Mouse (Mus musculus) A20 (cell line): ENCODE measurements at regions not wholly inside any gene's neighbourhood (a gene's known extent, or its start where the extent isn't known, plus 50 kb on each side); places are given as distances from the start of the nearest gene placed in this dataset.
A peak's percentile ranks its signal among the peaks of the same experiment; 100 is the strongest.

Experiments
- DNase-seq: peaks from one replicate; pipeline ENCODE4 v3.0.0-alpha.2; 2011; ENCODE audit warnings: low read depth, low spot score

GRCm38 (mm10) chr9:69705942-69706341 lies 54.8 kb downstream of the Foxb1 start:
- DNase-seq = no peak

- no peak for DNase-seq
Measured at GRCm38 (mm10) chr9:69705071-69705470, 55.7 kb downstream of the Foxb1 start.

GRCm38 (mm10) chr9:69703731-69704130 lies 57.0 kb downstream of the Foxb1 start:
- no peak for DNase-seq

- DNase-seq = peak; percentile 88
Measured at GRCm38 (mm10) chr9:69702156-69702928, 58.4 kb downstream of the Foxb1 start.

GRCm38 (mm10) chr9:69700696-69701095 lies 60.0 kb downstream of the Foxb1 start:
- no peak for DNase-seq

GRCm38 (mm10) chr9:69691756-69692155 lies 69.0 kb downstream of the Foxb1 start:
- no peak for DNase-seq

DNA sequence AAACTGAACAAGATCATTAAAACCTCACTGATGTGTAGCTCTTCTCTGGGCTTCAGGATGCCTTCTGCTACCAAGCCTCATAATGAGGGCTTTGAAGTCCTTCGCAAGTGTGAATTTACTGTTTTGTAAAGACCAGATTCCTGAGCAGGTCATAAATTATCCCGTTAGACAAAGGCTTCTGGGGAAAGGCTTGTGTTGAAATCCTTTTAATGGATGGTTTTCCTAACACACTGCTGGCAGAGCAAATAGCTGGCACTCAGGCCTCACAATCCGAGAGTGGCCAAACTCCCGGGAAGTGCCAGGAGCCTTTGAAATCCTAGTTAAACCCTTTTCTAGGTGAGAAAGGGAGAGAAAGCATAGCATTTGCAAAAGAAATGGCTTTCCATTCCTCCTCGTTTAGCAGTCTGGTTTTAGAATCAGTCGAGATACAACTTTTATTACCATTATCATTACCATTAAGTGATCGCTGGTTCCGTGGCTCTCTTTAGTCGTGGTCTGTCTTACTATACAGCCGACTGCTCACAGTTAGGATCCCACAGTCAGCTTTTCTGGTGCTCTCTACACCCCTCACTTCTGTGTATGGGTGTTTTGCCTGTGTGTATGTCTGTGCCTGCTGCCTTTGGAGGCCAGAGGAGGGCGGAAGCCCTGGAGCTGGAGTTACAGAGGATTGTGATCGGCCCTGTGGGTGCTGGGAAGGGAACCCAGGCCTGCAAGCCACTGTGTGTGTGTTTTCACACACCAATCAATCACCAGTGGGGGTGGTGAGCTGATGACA lies 73.2 kb downstream of the Foxb1 start:
- DNase-seq = no peak

DNA sequence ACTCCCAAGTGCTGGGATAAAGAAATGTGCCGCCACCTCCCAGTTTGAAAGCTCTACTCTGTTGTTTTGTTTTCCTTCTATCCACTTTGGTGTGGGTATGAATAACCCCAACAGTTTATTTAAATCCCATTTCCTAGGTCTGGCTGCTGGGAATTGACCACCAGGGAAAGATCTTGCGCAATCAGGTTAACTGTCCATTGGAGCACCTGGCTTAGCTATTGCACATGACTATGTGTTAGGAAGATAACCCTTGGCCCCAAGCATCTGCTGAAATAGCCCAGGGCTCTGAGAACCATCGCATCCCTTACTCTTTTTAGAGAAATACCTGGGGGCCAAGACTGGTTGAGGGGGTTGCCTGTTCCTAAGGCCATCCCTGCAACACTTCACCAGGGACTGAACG lies 74.0 kb downstream of the Foxb1 start:
- no peak for DNase-seq

- DNase-seq = no peak
Measured at GRCm38 (mm10) chr9:69685630-69686029, 75.1 kb downstream of the Foxb1 start.

DNA sequence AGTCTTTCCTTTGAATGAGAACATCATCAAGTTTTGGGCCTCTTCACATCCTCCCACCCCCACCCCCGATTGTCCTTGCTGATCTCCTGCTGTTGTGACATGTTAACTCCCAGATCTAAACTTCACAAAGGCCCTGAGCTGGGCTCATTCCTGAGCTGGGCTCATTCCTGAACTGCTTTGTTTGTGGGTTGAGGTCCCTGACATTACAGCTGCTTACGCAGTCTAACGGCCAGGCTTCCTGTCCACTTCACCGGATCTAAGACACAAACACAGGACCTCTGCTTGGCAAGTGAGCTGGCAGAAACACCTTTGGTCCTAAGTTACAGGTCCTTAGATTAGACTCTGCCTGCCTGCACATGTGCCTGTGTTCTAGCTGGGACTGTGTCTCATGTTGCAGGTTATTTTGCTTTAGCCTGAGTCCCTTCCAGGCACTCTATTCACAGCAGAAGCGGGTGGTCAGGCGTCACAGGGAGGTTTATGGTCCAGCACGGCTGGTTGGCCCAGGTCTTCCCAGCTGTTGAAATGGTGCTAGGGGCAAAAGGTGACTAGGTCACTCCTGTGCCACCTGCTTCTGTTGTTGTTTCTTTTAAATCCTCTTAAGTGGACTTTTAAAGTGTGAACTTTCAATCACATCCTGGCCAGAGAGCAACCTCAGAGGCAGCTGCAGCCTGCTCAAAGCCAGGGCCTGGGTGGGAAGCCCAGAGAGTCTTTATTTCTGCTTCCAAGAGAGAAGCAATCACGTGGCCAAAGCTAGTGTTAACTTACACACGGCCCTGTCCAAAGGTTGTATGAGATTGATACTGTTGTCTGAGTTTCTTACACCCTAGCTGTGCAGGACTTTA lies 79.1 kb downstream of the Foxb1 start:
- no peak for DNase-seq

DNA sequence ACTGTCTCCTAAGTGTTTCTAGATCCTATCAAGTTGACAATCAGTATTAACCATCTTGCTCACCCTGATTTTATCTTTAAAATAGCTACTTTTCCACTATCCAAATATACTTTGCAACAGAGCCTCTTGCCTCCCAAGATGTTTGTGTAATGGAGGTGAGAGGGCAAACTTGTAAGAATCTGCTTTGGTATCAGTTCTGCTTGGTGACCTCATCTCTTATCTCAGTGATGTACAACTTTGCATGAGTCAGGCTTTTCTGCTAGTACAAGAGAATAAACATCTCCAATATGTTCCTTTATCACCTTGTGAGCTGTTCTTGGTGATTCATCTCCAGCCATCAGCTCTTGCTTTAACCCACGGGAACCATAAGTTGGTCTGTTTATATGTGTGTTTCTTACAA lies 82.1 kb downstream of the Foxb1 start:
- DNase-seq = no peak

- no peak for DNase-seq
Measured at GRCm38 (mm10) chr9:69673463-69674105, 87.2 kb downstream of the Foxb1 start.

DNA sequence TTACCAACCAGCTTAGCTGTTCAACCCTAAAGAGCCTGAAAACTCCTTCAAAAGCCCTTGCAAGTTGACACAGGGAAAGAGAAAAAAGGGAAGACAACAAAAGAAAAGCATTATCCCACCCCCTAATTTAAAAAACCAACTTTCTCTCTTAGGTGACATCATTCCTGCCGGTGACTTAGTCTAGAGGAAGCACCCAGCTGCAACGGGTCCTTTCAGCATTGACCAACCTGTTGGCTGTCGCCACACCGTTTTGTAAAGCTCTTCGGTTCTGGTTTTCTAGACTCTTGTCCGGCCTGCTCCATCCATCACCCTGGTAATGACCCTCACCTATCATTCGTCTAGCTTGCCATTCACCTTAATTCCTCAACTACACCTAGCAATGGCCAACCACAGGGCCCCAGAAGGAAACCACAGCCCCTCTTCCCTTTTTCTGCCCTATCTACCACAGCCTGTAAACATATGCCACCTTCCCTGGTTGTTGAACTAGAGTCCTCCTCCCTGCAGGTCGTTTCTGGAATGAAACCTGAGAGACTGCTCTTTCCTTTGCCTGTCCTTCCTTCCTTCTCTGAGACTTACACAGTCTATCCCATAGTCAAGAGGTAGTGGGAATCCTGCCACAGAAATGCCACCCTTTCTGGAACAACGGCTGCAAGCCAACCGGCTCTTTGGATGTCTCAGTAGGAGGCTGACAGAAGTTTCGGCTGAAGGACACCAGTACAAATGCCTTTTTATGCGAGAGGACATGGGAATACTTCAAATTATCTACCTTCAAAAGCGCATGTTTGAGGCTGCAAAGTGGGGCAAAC lies 87.9 kb downstream of the Foxb1 start:
- DNase-seq = no peak

DNA sequence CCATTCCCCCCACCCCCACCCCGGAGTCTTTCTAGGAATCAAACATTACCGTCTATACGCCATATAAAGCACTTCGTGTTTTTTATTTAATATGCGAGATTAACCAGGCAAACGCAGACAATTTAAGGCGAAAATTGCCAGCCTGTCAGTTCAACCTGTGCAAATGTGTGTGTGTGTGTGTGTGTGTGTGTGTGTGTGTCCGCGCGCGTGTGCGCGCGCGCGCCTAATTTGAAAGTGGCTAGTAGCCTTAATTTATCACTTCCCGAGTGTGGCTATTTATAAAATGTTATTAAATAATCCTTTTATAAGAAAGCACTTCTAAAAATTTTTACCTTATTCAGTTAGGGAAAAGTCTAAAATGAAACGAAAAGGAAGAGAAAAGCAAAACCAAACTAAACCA lies 89.5 kb downstream of the Foxb1 start:
- no peak for DNase-seq

- DNase-seq = no peak
Measured at GRCm38 (mm10) chr9:69670551-69671044, 90.1 kb downstream of the Foxb1 start.

- no peak for DNase-seq
Measured at GRCm38 (mm10) chr9:69669611-69670550, 90.9 kb downstream of the Foxb1 start.

DNA sequence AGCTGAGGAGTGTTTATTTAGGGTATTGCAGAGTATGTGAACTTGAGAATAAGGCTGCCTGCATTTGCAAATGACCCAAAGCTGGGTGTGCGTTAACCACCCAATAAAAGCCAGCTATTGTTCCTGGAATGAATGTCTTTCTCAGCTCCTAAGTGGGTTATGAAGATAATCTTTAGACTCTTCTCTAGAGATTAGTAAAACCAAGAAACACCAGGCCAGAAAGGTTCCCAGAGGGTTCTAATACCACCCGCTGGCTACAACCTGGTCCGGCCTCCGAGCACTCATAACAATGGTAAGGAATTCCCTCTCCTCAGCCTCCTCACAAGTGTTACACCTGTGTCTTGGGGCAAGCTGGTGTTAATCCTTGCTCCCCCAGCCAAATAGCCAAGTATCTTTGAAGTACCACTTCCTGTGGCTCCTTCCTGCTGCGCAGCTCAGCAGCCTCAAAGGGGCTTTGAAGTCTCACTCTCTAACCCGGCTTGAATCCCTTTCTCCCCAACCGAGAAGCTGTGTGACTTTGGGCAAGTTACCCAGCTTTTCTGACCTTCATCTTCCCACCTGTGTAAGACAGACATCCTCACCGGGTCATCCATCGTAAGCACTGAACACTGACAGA lies 92.2 kb downstream of the Foxb1 start:
- no peak for DNase-seq

DNA sequence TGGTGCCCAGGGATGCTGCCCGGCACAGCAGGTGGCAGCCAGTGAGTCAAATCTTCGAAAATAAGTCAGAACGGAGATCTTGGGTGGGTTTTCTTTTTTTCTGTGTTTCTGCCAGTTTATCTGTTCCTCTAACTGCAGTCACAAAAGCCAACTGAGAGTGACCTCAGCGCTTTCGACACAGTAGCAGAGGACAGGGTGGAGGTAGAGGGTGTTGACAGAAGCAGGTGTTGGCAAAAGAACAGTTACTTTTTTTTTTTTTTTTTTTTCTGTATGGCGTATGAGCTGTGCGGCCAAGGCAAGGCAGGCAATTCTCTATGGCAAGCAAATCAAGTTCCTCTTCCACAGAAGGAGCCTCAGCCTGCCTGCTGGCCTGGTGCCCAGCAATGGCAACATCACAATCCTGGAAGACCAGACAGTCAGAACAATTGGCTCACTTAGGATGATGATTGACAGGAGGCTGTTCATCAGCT lies 93.6 kb downstream of the Foxb1 start:
- peak; percentile 18 for DNase-seq

GRCm38 (mm10) chr9:69664201-69664600 lies 96.5 kb downstream of the Foxb1 start:
- DNase-seq = no peak
